Mouse (Mus musculus) T-helper 2 cell (primary cell): ENCODE measurements around the gene Akt1s1.

Source experiments
- in situ Hi-C: fragments of 300-600 bp; cut with MboI, MseI; formaldehyde crosslinking; loops from one replicate; pipeline ENCODE4 v1.15.1; 2025; ENCODE audit warnings: high pct_unique_total_duplicates

The Akt1s1 gene

DNA sequence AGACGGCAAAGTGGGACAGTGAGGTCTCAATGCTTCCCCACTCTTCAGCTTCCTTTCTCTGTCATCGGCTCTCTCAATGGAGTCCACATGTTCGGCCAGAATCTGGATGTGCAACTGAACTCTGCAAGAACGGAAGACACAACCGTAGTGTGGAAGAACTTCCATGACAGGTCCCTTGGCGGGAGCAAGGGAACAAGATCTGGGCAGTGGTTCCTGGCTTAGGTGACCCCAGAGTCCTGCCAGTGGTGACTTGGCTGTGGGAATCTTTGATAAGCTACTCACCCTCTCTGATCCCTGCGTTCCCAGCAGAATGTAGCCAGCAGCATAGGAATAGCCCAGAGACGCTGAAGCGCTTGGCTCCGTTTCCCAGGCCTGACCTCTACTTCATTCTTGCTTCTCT is 47.7 kb downstream of the Akt1s1 start:
- in situ Hi-C loops = loop anchor here (10.0 kb wide), 1 partner anchor 342 kb away; the partner anchor contains the start of gene Nr1h2

DNA sequence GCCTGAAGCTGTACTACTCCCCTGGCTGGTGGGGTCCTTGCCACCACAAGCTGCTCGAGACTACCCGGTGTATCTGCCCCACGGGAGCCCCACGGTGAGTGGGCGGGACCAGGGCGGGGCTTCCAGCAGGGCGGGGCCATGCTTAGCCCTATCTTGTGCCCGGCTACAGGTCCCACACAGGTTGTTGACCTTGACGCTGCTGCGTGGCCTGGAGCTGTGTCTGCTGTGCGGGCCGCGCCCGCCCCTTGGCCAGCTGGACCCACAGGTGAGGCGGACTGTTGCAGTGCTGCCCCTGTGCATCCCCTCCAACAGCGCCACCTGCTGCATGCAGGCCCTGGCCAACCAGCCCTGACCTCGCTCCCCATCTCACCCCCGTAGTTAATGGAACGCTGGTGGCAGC is 49.8 kb downstream of the Akt1s1 start:
- in situ Hi-C loops = loop anchor here (10.0 kb wide), 1 partner anchor 344 kb away; the partner anchor contains the start of gene Nr1h2

DNA sequence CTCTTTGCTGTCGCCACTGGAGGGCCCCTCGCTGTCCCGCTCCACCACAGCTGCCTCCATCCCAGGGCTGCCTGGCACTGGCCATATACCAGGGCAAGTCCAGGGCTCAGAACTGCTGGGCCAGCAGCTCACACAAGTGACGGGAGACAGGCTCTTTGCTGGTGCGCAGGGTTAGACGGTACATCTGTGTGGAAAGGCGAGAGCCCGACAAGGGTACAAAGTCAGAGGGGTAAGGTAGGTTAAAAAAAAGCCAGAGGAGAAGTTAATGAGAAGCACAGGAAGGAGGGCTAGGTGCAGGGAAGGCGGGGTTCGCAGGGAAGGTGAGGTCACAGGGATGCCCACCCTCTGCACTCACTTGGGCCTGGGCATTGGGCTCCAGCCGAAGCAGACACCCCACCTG is 51.8 kb downstream of the Akt1s1 start:
- in situ Hi-C loops = no loop called here

DNA sequence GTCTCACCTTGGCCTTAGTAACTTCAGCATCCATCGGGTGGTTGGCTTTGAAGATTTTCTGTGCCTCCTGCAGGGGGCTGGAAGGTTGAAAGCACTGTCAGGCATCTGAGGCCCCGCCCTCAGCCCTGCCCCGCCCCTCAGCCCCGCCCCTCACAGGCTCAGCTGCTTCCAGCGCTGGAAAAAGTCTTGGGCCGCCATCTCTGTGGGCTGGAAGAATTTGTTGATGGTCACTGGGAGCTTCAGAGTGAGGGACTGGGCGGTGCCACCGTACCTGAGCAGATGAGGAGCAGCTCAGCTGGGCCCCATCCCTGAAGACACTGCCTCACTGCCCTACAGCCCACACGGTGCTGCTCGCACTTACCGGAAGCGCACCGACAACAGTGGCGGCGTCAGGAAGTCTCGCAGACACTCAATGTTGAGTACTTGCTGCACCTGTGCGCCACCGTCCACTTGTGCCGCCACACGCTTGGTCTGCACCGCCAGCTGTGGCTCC is 52.5 kb downstream of the Akt1s1 start:
- in situ Hi-C loops = no loop called here
